Mouse (Mus musculus): ENCODE measurements around the gene Saysd1. TPM values are rescaled to one million over a fixed set of nuclear protein-coding genes. Genes with fewer than 3 reads are reported as not detected.

The Saysd1 gene
- polyA plus RNA-seq, 1 experiment from 2014 or later: 10.3 TPM

DNA sequence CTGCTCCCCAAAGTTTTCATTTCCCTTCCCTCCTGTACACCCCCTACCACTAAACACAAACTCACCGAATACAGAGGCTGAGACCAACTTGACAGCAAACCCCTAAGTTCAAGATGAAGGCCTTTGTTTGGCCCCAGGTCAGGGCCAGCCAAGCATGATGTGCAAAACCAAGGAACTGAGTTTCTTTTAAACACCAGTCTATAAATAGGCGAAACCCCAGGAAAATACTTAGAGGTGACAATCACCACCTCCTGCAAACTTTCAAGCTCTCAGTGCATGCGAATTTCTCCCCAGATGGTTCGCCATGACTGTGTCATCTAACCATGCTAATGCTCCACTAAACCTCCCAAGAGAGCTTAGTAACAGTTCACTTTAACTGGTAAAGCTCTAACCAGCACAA lies 37.4 kb upstream of the Saysd1 start:
- H3K9me3 ChIP-seq: no peaks in the 10 kb centered on the region
- peaks cover 54% of the 10 kb centered on the region for H3K4me1 ChIP-seq (replicated peaks)
- WGBS: 90% methylated on average over 4 of the region's 4 CpGs
- H3K36me3 ChIP-seq: no peaks in the 10 kb centered on the region
- ATAC-seq (ENCODE audit: insufficient number of reproducible peaks, insufficient read depth, low FRiP score, low TSS enrichment, low read depth): no peak
- no peak overlapping the region for H3K9ac ChIP-seq (replicated peaks)
- no peak overlapping the region for H3K27ac ChIP-seq
- no peak overlapping the region for H3K4me2 ChIP-seq
- H3K27me3 ChIP-seq: no peaks in the 10 kb centered on the region
- H3K4me3 ChIP-seq (replicated peaks): no peak overlapping the region

DNA sequence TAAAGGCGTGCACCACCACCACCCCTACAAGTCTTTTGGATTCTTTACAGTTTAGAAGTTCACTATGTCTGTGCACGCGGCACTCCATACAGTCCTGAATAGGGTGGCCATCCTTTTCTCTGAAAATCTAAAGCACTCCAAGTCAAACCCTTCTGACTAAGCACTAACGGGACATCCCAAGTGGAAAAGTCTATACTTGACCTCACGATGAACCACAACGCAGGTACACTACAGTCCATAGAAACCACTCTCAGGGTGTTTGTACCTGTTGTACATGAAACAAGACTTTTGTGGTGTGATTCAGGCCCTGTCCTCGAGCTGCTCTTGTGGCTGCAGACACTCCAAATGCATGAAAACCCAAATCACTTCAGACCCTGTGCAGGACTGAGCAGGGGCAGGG lies 36.8 kb upstream of the Saysd1 start:
- 91% methylated on average over 7 of the region's 7 CpGs for WGBS
- Histone ChIP-seq H3K36me3 (no peaks in the 10 kb centered on the region), H3K27ac (no peak overlapping the region), H3K4me2 (no peak overlapping the region), H3K4me3 (replicated peaks) (no peak overlapping the region), H3K9me3 (no peaks in the 10 kb centered on the region), H3K4me1 (replicated peaks) (peaks cover 48% of the 10 kb centered on the region), H3K9ac (replicated peaks) (no peak overlapping the region), H3K27me3 (no peaks in the 10 kb centered on the region)
- no peak for ATAC-seq (ENCODE audit: insufficient number of reproducible peaks, insufficient read depth, low FRiP score, low TSS enrichment, low read depth)

DNA sequence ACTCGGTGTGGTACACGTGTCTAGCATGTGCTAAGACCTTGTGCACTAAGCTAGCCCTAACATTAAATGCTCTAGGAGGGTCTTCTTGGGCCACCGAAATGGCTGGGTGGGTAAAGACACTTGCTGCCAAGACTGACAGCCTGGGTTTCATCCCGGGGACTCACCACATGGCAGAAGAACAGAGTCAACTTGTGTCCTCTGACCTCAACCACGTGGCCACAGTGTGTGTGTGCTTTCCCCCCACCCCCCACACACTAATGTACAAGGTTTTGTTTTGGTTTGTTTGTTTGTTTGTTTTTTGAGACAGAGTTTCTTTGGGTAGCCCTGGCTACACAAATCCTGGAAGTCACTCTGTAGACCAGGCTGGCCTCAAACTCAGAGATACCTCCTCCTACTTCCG lies 36.4 kb upstream of the Saysd1 start:
- Histone ChIP-seq H3K36me3 (no peaks in the 10 kb centered on the region), H3K9me3 (no peaks in the 10 kb centered on the region), H3K27me3 (no peaks in the 10 kb centered on the region), H3K27ac (no peak overlapping the region), H3K4me3 (replicated peaks) (no peak overlapping the region), H3K4me1 (replicated peaks) (peaks cover 44% of the 10 kb centered on the region), H3K9ac (replicated peaks) (no peak overlapping the region), H3K4me2 (no peak overlapping the region)
- ATAC-seq (ENCODE audit: insufficient number of reproducible peaks, insufficient read depth, low FRiP score, low TSS enrichment, low read depth): no peak
- WGBS: 87% methylated on average over 6 of the region's 6 CpGs

DNA sequence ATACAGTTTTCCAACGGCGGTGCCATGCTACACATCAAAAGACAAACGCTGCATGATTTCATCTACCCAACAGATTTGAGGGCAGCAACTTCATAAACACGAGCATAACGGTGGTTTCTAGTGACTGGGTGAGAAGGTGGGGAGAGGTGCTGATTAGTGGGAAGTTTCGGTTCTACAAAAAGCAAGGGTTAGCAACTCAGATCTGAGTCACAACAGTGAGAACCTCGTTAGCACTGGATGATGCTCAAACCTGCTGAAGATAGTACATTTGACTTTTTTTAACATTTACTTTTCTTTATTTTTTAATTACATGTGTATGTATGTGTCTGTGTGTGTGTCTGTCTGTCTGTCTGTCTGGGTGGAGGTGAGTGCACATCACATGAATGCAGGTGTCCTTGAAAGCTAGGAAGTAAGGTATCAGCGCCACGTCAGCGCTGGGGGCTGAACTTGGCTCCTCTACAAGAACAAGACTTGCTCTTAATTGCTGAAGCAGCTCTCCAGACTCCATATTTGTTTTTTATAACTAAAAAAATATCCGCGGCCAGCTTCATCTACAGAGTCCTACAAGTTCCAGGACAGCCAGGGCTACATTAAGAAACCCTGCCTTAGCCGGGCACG lies 35.6 kb upstream of the Saysd1 start:
- no peak for ATAC-seq (ENCODE audit: insufficient number of reproducible peaks, insufficient read depth, low FRiP score, low TSS enrichment, low read depth)
- Histone ChIP-seq H3K4me1 (replicated peaks) (peaks cover 37% of the 10 kb centered on the region), H3K9ac (replicated peaks) (no peak overlapping the region), H3K36me3 (no peaks in the 10 kb centered on the region), H3K4me2 (no peak overlapping the region), H3K4me3 (replicated peaks) (no peak overlapping the region), H3K27me3 (no peaks in the 10 kb centered on the region), H3K27ac (no peak overlapping the region), H3K9me3 (no peaks in the 10 kb centered on the region)
- WGBS: 90% methylated on average over 14 of the region's 14 CpGs

DNA sequence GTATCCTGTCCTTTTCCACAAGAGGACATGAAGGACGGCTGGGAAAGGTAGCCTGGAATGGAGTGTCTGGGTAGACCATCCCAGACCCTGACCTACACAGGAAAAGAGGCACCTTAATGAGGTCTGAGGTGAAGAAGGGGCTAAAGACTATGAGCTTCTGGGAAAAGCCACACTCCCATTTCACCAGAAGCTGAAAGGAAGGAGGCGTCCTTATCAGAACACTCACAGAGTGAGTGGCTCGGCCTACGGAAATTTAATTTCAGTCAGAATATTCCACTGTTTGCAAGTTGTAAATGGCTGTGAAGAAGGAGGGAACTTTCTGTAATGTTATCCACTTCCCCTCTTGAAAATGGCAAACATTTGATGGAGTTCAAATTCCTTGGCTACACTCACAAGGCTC lies 34.6 kb upstream of the Saysd1 start:
- Histone ChIP-seq H3K9ac (replicated peaks) (no peak overlapping the region), H3K36me3 (no peaks in the 10 kb centered on the region), H3K27ac (peak overlapping the region; percentile 56), H3K4me3 (replicated peaks) (no peak overlapping the region), H3K4me2 (no peak overlapping the region), H3K4me1 (replicated peaks) (peaks cover 26% of the 10 kb centered on the region), H3K27me3 (no peaks in the 10 kb centered on the region), H3K9me3 (no peaks in the 10 kb centered on the region)
- 47% methylated on average over 4 of the region's 4 CpGs for WGBS
- ATAC-seq (ENCODE audit: insufficient number of reproducible peaks, insufficient read depth, low FRiP score, low TSS enrichment, low read depth): no peak

DNA sequence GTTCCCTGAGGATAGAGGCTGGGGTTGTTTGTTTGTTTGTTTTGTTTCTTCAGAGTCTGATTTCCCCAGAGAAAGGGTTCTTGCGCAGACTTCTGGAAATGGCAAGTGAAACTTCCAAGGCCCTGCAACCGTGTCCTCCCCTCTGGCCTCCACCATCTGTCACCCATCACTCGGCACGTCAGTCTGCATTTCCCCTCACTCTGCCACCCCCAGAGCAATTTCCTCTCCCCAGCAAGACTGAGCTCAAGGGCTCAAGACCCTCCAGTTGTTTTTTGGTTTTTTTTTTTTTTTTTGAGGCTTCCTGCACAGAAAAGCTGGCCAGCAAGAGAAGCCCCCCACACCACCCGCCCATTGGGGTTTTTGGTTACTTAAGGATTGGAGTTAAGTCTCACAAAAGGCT lies 34.2 kb upstream of the Saysd1 start:
- H3K27me3 ChIP-seq: no peaks in the 10 kb centered on the region
- no peak for ATAC-seq (ENCODE audit: insufficient number of reproducible peaks, insufficient read depth, low FRiP score, low TSS enrichment, low read depth)
- 37% methylated on average over 5 of the region's 5 CpGs for WGBS
- H3K9ac ChIP-seq (replicated peaks): no peak overlapping the region
- no peaks in the 10 kb centered on the region for H3K9me3 ChIP-seq
- no peak overlapping the region for H3K4me2 ChIP-seq
- H3K27ac ChIP-seq: peak overlapping the region; percentile 56; the same call in 1 of the 2 replicates
- peaks cover 22% of the 10 kb centered on the region for H3K4me1 ChIP-seq (replicated peaks)
- H3K4me3 ChIP-seq (replicated peaks): no peak overlapping the region
- H3K36me3 ChIP-seq: no peaks in the 10 kb centered on the region

DNA sequence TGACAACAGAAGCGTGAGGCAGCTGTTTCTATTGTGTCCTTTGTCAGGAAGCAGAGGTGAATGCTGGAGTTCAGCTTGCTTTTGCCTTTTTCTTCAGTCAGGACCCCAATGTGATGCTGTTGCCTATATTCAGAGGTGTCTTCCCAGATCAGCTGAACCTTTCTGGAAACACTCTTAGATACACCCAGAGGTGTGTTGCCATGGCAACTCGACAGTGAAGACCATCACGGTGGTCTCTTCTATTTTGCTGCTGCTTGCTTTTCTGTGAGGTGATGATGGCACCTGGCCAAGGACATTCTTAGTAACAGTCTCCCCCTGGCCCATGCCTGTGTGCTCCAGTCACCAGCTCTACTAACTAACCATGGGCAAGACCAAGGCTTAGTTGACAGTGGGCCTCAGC lies 33.5 kb upstream of the Saysd1 start:
- WGBS: 83% methylated on average over 3 of the region's 3 CpGs
- no peak overlapping the region for H3K4me2 ChIP-seq
- no peak for ATAC-seq (ENCODE audit: insufficient number of reproducible peaks, insufficient read depth, low FRiP score, low TSS enrichment, low read depth)
- no peak overlapping the region for H3K4me3 ChIP-seq (replicated peaks)
- H3K9ac ChIP-seq (replicated peaks): no peak overlapping the region
- no peaks in the 10 kb centered on the region for H3K27me3 ChIP-seq
- peaks cover 18% of the 10 kb centered on the region for H3K4me1 ChIP-seq (replicated peaks)
- H3K36me3 ChIP-seq: no peaks in the 10 kb centered on the region
- no peaks in the 10 kb centered on the region for H3K9me3 ChIP-seq
- H3K27ac ChIP-seq: no peak overlapping the region

DNA sequence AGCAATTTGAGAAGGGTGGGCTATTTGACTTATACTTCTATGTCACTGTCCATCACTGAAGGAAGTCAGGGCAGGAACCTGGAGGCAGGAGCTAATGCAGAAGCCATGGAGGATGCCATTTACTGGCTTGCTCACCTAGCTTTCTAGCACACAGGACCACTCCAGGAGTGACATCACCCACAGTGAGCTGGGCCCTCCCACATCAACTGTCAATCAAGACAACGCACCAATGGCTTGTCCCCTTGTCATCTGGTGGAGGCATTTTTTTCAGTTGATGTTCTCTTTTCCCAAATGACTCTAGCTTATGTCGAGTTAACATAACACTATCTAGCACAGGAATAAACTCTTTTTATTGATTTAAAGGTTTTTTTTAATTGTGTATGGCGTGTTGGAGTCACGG lies 30.9 kb upstream of the Saysd1 start:
- H3K27ac ChIP-seq: no peak overlapping the region
- H3K4me1 ChIP-seq (replicated peaks): peaks cover 18% of the 10 kb centered on the region
- H3K36me3 ChIP-seq: no peaks in the 10 kb centered on the region
- 91% methylated on average over 4 of the region's 4 CpGs for WGBS
- no peaks in the 10 kb centered on the region for H3K27me3 ChIP-seq
- H3K4me3 ChIP-seq (replicated peaks): no peak overlapping the region
- H3K9ac ChIP-seq (replicated peaks): no peak overlapping the region
- ATAC-seq (ENCODE audit: insufficient number of reproducible peaks, insufficient read depth, low FRiP score, low TSS enrichment, low read depth): no peak
- H3K4me2 ChIP-seq: no peak overlapping the region
- no peaks in the 10 kb centered on the region for H3K9me3 ChIP-seq

DNA sequence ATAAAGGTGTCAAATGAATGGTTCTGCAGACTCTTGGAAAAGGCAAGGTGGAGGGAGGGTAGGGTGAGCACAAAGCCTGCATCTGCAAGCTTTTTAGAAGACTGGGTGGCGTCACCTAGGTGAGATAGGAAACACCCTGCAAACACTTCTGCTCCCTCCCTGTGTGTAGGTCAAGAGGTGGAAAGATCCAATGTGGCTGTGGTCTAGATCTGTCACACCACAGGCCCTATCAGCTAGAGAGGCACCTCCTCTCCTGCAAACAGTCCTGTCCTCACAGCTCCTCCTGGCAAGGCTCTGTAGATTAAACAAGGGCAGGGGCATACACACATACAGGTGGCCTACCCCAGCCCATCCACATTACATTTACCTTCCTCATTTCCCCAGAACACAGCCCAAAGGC lies 30.1 kb upstream of the Saysd1 start:
- ATAC-seq (ENCODE audit: insufficient number of reproducible peaks, insufficient read depth, low FRiP score, low TSS enrichment, low read depth): no peak
- no peaks in the 10 kb centered on the region for H3K36me3 ChIP-seq
- no peak overlapping the region for H3K4me3 ChIP-seq (replicated peaks)
- H3K4me1 ChIP-seq (replicated peaks): peaks cover 18% of the 10 kb centered on the region
- no peak overlapping the region for H3K4me2 ChIP-seq
- WGBS: 67% methylated on average over 1 of the region's 1 CpGs
- no peaks in the 10 kb centered on the region for H3K9me3 ChIP-seq
- no peaks in the 10 kb centered on the region for H3K27me3 ChIP-seq
- H3K9ac ChIP-seq (replicated peaks): no peak overlapping the region
- H3K27ac ChIP-seq: no peak overlapping the region

DNA sequence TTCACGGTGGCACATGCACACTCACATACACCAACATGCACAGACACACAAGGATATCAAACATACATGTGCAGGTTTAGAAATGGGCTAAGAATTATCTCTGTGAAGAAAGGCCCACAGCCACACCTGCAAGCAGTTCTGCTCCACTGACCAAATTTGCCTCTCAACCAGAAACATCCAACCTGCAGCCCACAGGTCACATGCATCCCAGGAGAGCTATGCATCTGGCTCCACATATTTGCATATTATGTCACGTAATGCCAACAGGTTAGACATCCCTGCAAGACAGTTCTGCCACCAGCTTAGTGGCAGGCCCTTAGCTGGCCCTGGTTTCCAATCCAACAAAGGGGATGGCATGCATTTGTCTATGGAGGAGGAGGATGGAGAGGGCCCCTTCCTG lies 29.7 kb upstream of the Saysd1 start:
- no peaks in the 10 kb centered on the region for H3K36me3 ChIP-seq

DNA sequence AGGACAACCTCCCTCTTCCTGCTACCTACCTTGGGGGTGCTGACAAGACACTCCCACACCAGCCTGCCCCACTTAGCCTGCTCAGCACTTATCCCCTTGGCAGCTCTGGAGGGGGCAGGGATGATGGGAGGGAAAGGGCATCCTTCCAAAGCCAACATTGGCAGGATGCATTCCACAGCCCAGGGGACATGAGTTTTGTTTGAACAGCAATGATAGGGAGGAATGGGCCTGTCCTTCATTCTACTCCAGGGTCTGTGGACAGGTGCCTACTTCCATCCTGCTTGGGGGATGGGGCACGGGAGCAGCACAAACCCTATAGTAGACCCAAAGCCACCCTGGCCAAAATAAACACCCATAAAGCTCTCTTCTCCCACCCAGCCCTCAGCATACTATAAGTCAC lies 27.1 kb upstream of the Saysd1 start:
- Histone ChIP-seq H3K9me3 (no peaks in the 10 kb centered on the region), H3K9ac (replicated peaks) (no peak overlapping the region), H3K36me3 (no peaks in the 10 kb centered on the region), H3K27me3 (no peaks in the 10 kb centered on the region), H3K4me2 (no peak overlapping the region), H3K4me3 (replicated peaks) (no peak overlapping the region), H3K4me1 (replicated peaks) (peaks cover 16% of the 10 kb centered on the region), H3K27ac (no peak overlapping the region)
- ATAC-seq (ENCODE audit: insufficient number of reproducible peaks, insufficient read depth, low FRiP score, low TSS enrichment, low read depth): no peak
- 48% methylated on average over 1 of the region's 1 CpGs for WGBS

More for the DNA sequence above, 29.7 kb upstream of the Saysd1 start:
- no peak overlapping the region for H3K4me3 ChIP-seq (replicated peaks)
- H3K9me3 ChIP-seq: no peaks in the 10 kb centered on the region
- H3K4me1 ChIP-seq (replicated peaks): peaks cover 18% of the 10 kb centered on the region
- H3K9ac ChIP-seq (replicated peaks): no peak overlapping the region
- H3K4me2 ChIP-seq: no peak overlapping the region
- WGBS: 85% methylated on average over 2 of the region's 2 CpGs
- no peak for ATAC-seq (ENCODE audit: insufficient number of reproducible peaks, insufficient read depth, low FRiP score, low TSS enrichment, low read depth)
- no peaks in the 10 kb centered on the region for H3K27me3 ChIP-seq
- no peak overlapping the region for H3K27ac ChIP-seq

DNA sequence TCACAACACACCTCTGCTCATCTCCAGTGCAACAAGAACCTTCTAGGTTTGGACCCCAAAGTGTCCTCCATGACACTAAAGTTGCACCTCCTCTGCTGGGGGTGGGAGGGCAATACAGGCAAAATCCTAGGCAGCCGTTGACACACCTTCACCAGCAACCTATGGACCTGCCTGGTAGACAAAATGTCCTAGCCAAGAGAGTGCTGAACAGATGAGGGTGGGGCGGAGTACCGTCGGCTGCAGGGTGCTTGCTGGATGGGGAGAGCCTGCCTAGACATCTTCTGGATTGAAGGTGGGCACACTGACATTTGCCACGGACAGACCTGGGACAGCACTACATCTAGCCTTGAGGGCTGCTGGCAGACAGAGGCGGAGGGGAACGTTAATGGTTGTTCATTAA lies 26.1 kb upstream of the Saysd1 start:
- no peaks in the 10 kb centered on the region for H3K27me3 ChIP-seq
- no peak overlapping the region for H3K4me3 ChIP-seq (replicated peaks)
- no peak overlapping the region for H3K4me2 ChIP-seq
- no peak for ATAC-seq (ENCODE audit: insufficient number of reproducible peaks, insufficient read depth, low FRiP score, low TSS enrichment, low read depth)
- no peaks in the 10 kb centered on the region for H3K9me3 ChIP-seq
- no peak overlapping the region for H3K27ac ChIP-seq
- H3K9ac ChIP-seq (replicated peaks): no peak overlapping the region
- peaks cover 24% of the 10 kb centered on the region for H3K4me1 ChIP-seq (replicated peaks)
- no peaks in the 10 kb centered on the region for H3K36me3 ChIP-seq
- WGBS: 90% methylated on average over 7 of the region's 7 CpGs

All from limb, embryonic 12.5 days (tissue).